Mouse (Mus musculus) heart, postnatal 0 days (tissue): ENCODE results near the gene Rock2.

Experiments used
- CTCF ChIP-seq: IDR thresholded peaks from 2 replicates; pipeline ENCODE4 v1.5.1; 2016; ENCODE audit warnings: antibody characterized with exemption, control low read depth, low read depth
- EP300 ChIP-seq: IDR thresholded peaks from 2 replicates; pipeline ENCODE4 v1.6.1; 2016; ENCODE audit warnings: antibody characterized with exemption, low read depth

DNA sequence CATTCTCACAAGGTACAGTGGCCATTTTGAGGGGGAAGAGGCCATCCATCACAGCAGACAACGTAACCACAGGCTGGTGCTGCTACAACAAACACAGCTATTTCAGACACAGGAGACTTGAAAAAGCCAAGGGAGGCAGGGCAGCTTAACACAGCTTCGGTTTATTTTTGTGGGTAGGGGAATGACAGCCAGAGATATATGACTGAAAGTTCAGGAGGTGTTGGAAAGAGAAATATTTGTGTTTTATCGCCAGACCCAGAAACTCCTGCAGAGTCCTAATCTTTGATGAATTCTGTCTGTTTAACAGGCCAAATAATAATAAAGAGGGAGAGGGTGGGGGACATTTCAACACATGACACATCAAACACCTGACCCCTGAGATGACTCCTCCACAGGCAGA is 28.2 kb upstream of the Rock2 start:
- no peak for TF ChIP-seq CTCF
- TF ChIP-seq EP300 = no peak
